Mouse (Mus musculus) G1E (cell line): Measurements from ENCODE around the gene Sectm1a. TPM values are rescaled to one million over a fixed set of nuclear protein-coding genes. Genes with fewer than 3 reads are reported as not detected.
"Not testable (repeated sequence)": the region's sequence is repeated elsewhere in the genome, so short reads cannot be mapped to it uniquely, and the experiment has no call there.

ENCODE experiments used
- ATAC-seq: 2 replicates; pipeline ENCODE4 v1.8.0; 2016; ENCODE audit warnings: mild to moderate bottlenecking; ENCODE audit not compliant: insufficient number of reproducible peaks, poor library complexity, low FRiP score, severe bottlenecking; ENCODE audit errors: extremely low read depth
- DNase-seq: peaks from one replicate; pipeline ENCODE4 v3.0.0; 2012; ENCODE audit warnings: low spot score
- H3K27me3 ChIP-seq: 2 replicates; pipeline ENCODE4 v1.6.1; 2012; ENCODE audit warnings: mild to moderate bottlenecking, low read length, inconsistent platforms; ENCODE audit not compliant: insufficient read depth
- H3K36me3 ChIP-seq: replicated peaks from 2 replicates; pipeline ENCODE3; 2012; ENCODE audit warnings: mild to moderate bottlenecking, inconsistent platforms
- H3K4me1 ChIP-seq: 2 replicates; pipeline ENCODE4 v1.6.1; 2012; ENCODE audit warnings: low read depth, low read length, inconsistent platforms, mixed read lengths; ENCODE audit not compliant: insufficient read depth
- H3K4me3 ChIP-seq: 2 replicates; pipeline ENCODE4 v1.5.1; 2012; ENCODE audit warnings: low read depth, mild to moderate bottlenecking, inconsistent platforms, low read length, moderate library complexity, mixed read lengths
- H3K9me3 ChIP-seq: replicated peaks from 2 replicates; pipeline ENCODE4 v1.6.1; 2012; ENCODE audit warnings: inconsistent platforms
- CTCF ChIP-seq: IDR thresholded peaks from 2 replicates; pipeline ENCODE4 v1.5.1; 2012; ENCODE audit warnings: low read depth, low read length, inconsistent platforms, mixed read lengths
- GATA1 ChIP-seq: IDR thresholded peaks from 2 replicates; pipeline ENCODE4 v1.6.1; 2012; ENCODE audit warnings: borderline replicate concordance, low read length, inconsistent platforms, mixed read lengths
- GATA2 ChIP-seq: IDR thresholded peaks from 2 replicates; pipeline ENCODE4 v1.6.1; 2012; ENCODE audit warnings: low read depth, low read length, inconsistent platforms, borderline replicate concordance
- POLR2AphosphoS5 ChIP-seq: IDR thresholded peaks from 2 replicates; pipeline ENCODE4 v1.6.1; 2012; ENCODE audit warnings: low read depth, low read length, inconsistent platforms; ENCODE audit not compliant: insufficient replicate concordance
- TAL1 ChIP-seq: conservative IDR thresholded peaks from 2 replicates; pipeline ENCODE4 v1.6.1; 2012; ENCODE audit warnings: low read depth, low read length, inconsistent platforms, mixed read lengths
- polyA plus RNA-seq: library from polyadenylated mRNA; stranded (reverse); fragments of >175 nt; gene quantifications from 2 replicates; pipeline ENCODE4 v1.2.3, GENCODE M21; 2012
- total RNA-seq, 2 experiments: library from RNA; stranded (forward) in 1 of 2; stranded (reverse) in 1 of 2; fragments of 200-1000 nt in 1 of 2; fragments of >200 nt in 1 of 2; fragmentation: Nextera tagmentation in 1 of 2; gene quantifications; 2 replicates each; pipeline ENCODE4 v1.2.3; 2014 to 2017

The Sectm1a gene
- total and polyA plus RNA-seq, 3 experiments = 0.38 TPM; not detected in 2

GRCm38 (mm10) chr11:121109986-121110385 is 29.0 kb upstream of the Sectm1a start:
- H3K4me1 ChIP-seq = peaks cover 7% of the 10 kb centered on the region
- DNase-seq = no peak
- no peak overlapping the region for H3K4me3 ChIP-seq
- ATAC-seq = no peak
- H3K27me3 ChIP-seq = peaks cover 18% of the 10 kb centered on the region
- H3K9me3 ChIP-seq = no peaks in the 10 kb centered on the region
- H3K36me3 ChIP-seq = peaks cover 21% of the 10 kb centered on the region
- TF ChIP-seq TAL1 (no peak), CTCF (no peak)

- H3K4me3 ChIP-seq = no peak overlapping the region
- ATAC-seq = no peak
Measured at GRCm38 (mm10) chr11:121108061-121108460, 27.0 kb upstream of the Sectm1a start.

GRCm38 (mm10) chr11:121107242-121107641 is 26.2 kb upstream of the Sectm1a start:
- peaks cover 22% of the 10 kb centered on the region for H3K27me3 ChIP-seq
- not testable (repeated sequence) for ATAC-seq, H3K4me1 ChIP-seq

More at GRCm38 (mm10) chr11:121108061-121108460, 27.0 kb upstream of the Sectm1a start:
- DNase-seq = no peak
- Histone ChIP-seq H3K36me3 (peaks cover 7% of the 10 kb centered on the region), H3K4me1 (no peaks in the 10 kb centered on the region), H3K27me3 (peaks cover 18% of the 10 kb centered on the region), H3K9me3 (no peaks in the 10 kb centered on the region)
- TF ChIP-seq POLR2AphosphoS5 (no peak), GATA1 (no peak)

GRCm38 (mm10) chr11:121101124-121101805 is 20.2 kb upstream of the Sectm1a start:
- H3K4me3 ChIP-seq = no peak overlapping the region
- no peak for DNase-seq
- no peaks in the 10 kb centered on the region for H3K9me3 ChIP-seq
- H3K4me1 ChIP-seq = peaks cover 18% of the 10 kb centered on the region
- TF ChIP-seq GATA1 (no peak), TAL1 (no peak), POLR2AphosphoS5 (no peak)
- no peak for ATAC-seq
- peaks cover 43% of the 10 kb centered on the region for H3K27me3 ChIP-seq
- H3K36me3 ChIP-seq = no peaks in the 10 kb centered on the region

More at GRCm38 (mm10) chr11:121107242-121107641, 26.2 kb upstream of the Sectm1a start:
- H3K36me3 ChIP-seq, DNase-seq, H3K4me3 ChIP-seq, H3K9me3 ChIP-seq: not testable (repeated sequence)

- H3K9me3 ChIP-seq = no peaks in the 10 kb centered on the region
- ATAC-seq = no peak
Measured at GRCm38 (mm10) chr11:121100692-121101091, 19.7 kb upstream of the Sectm1a start.

GRCm38 (mm10) chr11:121099762-121100161 is 18.7 kb upstream of the Sectm1a start:
- Histone ChIP-seq H3K36me3 (no peaks in the 10 kb centered on the region), H3K9me3 (no peaks in the 10 kb centered on the region), H3K27me3 (peaks cover 43% of the 10 kb centered on the region), H3K4me1 (peaks cover 18% of the 10 kb centered on the region), H3K4me3 (no peak overlapping the region)
- DNase-seq = no peak
- ATAC-seq = no peak
- TF ChIP-seq GATA1 = no peak
- no peak for TF ChIP-seq GATA2
- no peak for TF ChIP-seq CTCF
- no peak for TF ChIP-seq POLR2AphosphoS5
- TF ChIP-seq TAL1 = no peak

More at GRCm38 (mm10) chr11:121100692-121101091, 19.7 kb upstream of the Sectm1a start:
- Histone ChIP-seq H3K4me3 (no peak overlapping the region), H3K4me1 (peaks cover 18% of the 10 kb centered on the region), H3K36me3 (no peaks in the 10 kb centered on the region), H3K27me3 (peaks cover 43% of the 10 kb centered on the region)
- DNase-seq = no peak
- TF ChIP-seq TAL1 (no peak), GATA2 (no peak), POLR2AphosphoS5 (no peak), CTCF (no peak), GATA1 (no peak)
